Mouse (Mus musculus) liver, embryonic 11.5 days (tissue): Measurements from ENCODE around the gene Pfkp. TPM values are rescaled to one million over a fixed set of nuclear protein-coding genes. Genes with fewer than 3 reads are reported as not detected.

Source experiments
- polyA plus RNA-seq: library from polyadenylated mRNA; unstranded; fragments of >200 nt; fragmentation: Nextera tagmentation; extraction: Ambion mirVana; gene quantifications from 2 replicates; pipeline ENCODE4 v1.2.1, GENCODE M21; 2014

Pfkp gene
- polyA plus RNA-seq, 1 experiment from 2014 or later: 27.4 TPM

Other genes starting within 250 kb of the Pfkp start
- 150 and 173 TPM in 2 replicates for gene Pitrm1, start 100.6 kb downstream of the Pfkp start, polyA plus RNA-seq